Mouse (Mus musculus) lung, postnatal 25 days (tissue): ENCODE results near the gene Phldb1.
"Not testable (repeated sequence)": the region's sequence is repeated elsewhere in the genome, so short reads cannot be mapped to it uniquely, and the experiment has no call there.

Experiments
- DNase-seq: peaks from one replicate; pipeline ENCODE4 v3.0.0; 2022; ENCODE audit warnings: low spot score

Gene Phldb1

GRCm38 (mm10) chr9:44734524-44735494, at the start of gene Phldb1:
Gene Phldb1, minus strand, starts transcription at chr9:44735198.
- DNase-seq = peak; percentile 80

DNA sequence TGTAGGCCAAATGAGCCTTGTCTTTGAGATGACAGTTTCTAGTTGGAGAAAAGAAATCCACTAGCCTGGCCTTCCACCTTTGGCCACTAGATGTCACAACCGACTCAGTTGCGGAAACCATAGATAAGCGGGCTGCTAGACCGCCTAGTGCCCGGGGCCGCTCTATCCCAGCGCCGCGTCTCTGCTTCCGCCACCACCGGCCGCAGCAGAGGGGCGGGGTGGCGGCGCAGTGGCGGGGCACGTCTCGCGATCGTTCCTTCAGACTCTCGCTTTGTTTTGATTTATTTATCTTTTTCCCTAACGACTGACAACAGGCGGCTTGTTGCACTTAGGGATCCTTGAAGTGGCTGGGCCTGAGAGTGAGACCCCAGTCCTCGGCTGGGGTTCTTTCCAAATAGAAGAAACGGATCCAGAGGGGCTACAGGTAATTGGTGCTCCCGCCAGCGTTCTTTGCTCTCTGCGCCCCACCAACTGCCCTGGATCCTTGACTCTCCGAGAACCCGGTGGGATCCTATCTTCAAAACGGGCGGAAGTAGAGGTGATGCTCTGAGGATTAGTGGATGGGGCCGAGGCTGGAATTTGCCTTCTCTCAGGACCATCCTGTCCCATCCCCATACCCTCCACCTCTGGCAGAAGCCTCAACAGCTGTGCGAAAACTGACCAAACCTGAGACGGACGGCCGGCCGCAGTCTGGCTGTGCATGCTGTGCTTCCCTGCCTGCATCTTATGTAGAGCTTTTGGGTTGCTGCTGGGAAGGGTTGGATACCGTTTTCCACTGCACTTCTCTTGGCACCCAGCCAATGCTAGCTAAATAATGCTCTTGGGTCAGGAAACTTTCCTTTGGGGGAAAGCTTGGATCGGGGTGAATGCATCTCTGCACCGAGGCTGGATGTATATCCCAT, 38.0 kb upstream of the Phldb1 start:
- peak; percentile 95 for DNase-seq

- DNase-seq = no peak
These were observed 37.4 kb upstream of the Phldb1 start for GRCm38 (mm10) chr9:44772392-44772749.

DNA sequence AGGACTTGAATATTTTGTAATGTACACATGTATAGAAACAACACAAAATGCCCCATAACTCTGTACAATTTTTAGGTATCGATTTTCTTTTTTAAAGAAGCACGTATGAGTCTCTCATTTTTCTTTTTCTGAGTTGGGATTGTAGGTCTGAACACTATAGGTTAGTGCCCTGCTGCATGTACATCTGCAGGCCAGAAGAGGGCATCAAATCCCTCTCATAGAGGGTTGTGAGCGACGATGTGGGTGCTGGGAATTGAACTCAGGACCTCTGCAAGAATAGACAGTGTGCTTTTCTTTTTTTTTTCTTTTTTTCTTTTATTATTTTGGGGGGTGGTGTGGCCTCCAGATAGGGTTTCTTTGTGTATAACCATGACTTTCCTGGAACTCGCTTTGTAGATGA, 36.4 kb upstream of the Phldb1 start:
- no peak for DNase-seq

DNA sequence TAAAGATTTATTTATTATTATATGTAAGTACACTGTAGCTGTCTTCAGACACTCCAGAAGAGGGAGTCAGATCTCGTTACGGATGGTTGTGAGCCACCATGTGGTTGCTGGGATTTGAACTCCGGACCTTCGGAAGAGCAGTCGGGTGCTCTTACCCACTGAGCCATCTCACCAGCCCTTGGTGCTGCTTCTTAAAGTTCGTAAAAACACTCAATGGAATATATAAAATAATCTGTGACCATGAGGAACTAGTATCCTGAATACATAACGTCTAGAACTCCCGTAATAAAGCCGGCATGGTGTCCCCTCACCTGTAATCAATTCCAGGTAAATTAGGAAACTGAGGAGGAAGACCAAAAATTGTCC, 33.0 kb upstream of the Phldb1 start:
- DNase-seq = not testable (repeated sequence)

DNA sequence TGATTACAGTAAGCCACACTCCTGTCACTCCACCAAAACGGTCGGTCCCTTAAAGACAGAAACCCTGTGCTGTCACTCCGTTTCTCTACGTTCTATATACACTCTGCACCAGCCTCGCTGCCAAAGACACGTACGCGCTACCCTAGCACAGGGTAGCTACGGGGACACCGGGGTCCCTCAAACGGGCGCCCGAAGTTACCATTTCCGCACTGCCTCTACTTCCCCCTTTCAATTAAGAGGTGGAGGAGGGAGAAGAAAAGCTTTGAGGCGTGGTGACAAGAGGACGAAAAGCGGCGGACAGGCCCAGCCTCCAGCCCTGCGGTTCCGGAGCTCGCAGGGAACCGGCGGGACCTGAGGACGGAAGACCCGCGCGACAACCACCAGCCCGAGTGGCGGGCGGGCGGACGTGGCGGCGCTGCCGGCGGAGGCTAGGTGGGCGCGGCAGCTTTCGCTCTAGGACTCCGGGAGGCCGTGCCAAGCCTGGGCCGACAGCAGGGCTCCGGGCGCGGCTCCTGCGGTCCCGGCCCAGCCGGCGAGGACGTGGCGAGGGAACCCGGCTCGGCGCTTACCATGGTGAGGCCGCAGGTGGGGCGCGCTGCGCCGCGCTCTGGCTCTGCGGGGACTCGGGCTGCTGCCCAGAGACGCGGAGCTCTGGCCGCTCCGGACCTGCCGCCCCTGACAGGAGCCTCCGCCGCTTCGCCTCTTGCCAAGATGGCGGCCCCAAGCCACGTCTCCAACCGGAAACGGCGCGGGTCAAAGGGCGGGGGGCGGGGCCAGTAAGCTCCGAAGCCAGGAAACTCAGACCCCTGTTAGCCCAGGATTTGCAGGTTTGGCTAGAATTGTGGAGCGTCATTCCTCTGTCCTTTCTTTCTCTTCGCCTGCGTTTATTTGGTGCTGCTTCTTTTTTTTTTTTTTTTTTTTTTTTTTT, 32.4 kb upstream of the Phldb1 start, which contains the start of the genes Arcn1 and Ift46:
TSS of gene Arcn1 (minus strand) at position 745 of the 928 bp plus-strand sequence.
TSS of gene Ift46 (plus strand) at position 808 of the 928 bp plus-strand sequence.
- peak; percentile 85 for DNase-seq

GRCm38 (mm10) chr9:44760873-44761272, 25.9 kb upstream of the Phldb1 start:
- no peak for DNase-seq

DNA sequence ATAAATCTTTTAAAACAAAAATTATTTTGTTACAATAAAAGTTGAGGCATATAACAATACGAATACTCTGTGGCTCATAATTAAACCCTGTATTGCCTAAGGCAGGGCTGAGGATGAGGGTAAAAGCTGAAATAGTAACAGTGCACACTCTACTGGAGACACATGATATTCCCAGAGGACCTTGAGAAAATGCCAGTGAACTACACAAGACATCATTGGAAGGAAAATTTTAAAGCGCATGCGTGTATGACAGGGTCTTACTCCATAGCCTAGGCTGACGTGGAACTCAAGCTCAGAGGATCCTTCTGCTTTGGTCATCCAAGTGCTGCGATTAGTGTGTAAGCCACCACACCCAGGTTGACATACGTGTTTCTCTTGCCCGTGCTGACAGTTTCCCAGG, 13.5 kb upstream of the Phldb1 start:
- DNase-seq = no peak

GRCm38 (mm10) chr9:44747341-44747740, 12.3 kb upstream of the Phldb1 start:
- no peak for DNase-seq

- DNase-seq = no peak
These were observed 11.7 kb upstream of the Phldb1 start for GRCm38 (mm10) chr9:44746666-44747065.

DNA sequence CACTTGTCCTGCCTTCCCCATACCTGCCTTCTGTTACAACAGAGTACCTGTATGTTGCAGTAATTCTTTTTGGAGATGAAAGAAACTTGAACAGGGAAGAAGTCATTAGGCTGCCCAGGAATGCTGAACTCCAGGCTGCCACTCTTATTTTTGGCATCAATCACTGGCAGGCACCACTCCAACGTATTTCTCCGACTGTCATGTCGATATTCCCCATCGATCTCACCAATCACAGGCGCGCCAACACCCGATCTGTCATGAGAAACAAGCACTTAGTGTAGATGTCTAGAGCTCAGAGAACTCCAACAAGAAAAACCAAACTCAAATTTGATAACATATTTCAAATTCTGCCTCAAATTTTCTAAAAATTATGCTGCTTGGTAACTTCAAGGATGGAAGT, 10.4 kb upstream of the Phldb1 start:
- DNase-seq = no peak

DNA sequence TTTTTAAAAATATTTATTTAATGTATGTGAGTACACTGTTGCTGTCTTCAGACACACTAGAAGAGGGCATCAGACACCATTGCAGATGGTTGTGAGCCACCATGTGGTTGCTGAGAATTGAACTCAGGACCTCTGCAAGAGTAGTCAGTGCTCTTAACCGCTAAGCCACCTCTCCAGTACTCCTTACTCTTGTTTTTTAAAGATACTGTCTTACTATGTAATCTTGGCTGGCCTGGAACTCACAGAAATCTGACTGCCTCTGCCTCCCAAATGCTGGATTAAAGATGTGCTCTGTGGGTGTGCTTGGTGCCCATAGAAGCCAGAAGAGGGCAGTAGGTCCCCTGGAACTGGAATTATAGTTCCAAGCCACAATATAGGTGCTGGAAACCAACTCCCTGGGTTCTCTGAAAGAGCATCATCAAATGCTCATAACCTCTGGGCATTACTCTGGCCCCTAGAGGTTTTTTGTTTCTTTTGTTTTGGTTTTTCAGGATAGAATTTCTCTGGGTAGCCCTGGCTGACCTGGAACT, 5.7 kb upstream of the Phldb1 start:
- no peak for DNase-seq

GRCm38 (mm10) chr9:44737240-44737949, 2.4 kb upstream of the Phldb1 start:
- peak; percentile 79 for DNase-seq

DNA sequence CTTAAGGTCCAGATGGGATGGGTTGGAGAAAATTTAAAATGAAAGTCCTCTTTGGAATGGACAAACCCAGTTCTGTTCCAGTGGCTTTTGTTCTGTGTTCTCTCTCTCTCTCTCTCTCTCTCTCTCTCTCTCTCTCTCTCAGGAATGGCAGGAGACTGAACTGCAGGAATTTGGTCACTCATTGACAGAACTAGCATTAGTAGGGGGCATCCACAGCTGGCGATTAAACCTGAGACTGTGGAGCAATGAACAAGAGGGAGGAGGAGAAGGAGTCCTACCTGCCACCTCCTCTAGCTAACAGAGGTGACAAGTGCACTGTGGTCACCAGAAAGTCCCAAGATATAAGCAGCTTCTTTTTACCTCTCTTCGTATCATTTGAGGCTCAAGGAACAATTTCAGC, 1.3 kb upstream of the Phldb1 start:
- no peak for DNase-seq

- no peak for DNase-seq
These were observed 888 bp upstream of the Phldb1 start for GRCm38 (mm10) chr9:44735886-44736285.

- peak; percentile 68 for DNase-seq
These were observed 1.1 kb downstream of the Phldb1 start for GRCm38 (mm10) chr9:44733671-44734523.

- DNase-seq = no peak
These were observed 2.0 kb downstream of the Phldb1 start for GRCm38 (mm10) chr9:44732921-44733530.

GRCm38 (mm10) chr9:44732130-44732549, 2.9 kb downstream of the Phldb1 start:
- DNase-seq = no peak

GRCm38 (mm10) chr9:44727441-44727840, 7.6 kb downstream of the Phldb1 start:
- no peak for DNase-seq
